Mouse (Mus musculus): ENCODE data around the gene Miga2. TPM values are rescaled to one million over a fixed set of nuclear protein-coding genes. Genes with fewer than 3 reads are reported as not detected.

Miga2 gene
- polyA plus RNA-seq, 1 experiment from 2014 or later, result 8.5 TPM

GRCm38 (mm10) chr2:30397986-30398512, 34.0 kb downstream of the Miga2 start:
- Histone ChIP-seq H3K4me2 (no peak overlapping the region), H3K9ac (no peak overlapping the region), H3K27me3 (no peaks in the 10 kb centered on the region), H3K36me3 (peaks cover 83% of the 10 kb centered on the region), H3K4me3 (replicated peaks) (no peak overlapping the region), H3K27ac (no peak overlapping the region), H3K4me1 (replicated peaks) (peaks cover 29% of the 10 kb centered on the region), H3K9me3 (replicated peaks) (no peaks in the 10 kb centered on the region)
- 91% methylated on average over 10 of the region's 10 CpGs for WGBS (ENCODE audit: insufficient replicate concordance)
- ATAC-seq (ENCODE audit: low read depth) (no peak), DNase-seq (no peak)

DNA sequence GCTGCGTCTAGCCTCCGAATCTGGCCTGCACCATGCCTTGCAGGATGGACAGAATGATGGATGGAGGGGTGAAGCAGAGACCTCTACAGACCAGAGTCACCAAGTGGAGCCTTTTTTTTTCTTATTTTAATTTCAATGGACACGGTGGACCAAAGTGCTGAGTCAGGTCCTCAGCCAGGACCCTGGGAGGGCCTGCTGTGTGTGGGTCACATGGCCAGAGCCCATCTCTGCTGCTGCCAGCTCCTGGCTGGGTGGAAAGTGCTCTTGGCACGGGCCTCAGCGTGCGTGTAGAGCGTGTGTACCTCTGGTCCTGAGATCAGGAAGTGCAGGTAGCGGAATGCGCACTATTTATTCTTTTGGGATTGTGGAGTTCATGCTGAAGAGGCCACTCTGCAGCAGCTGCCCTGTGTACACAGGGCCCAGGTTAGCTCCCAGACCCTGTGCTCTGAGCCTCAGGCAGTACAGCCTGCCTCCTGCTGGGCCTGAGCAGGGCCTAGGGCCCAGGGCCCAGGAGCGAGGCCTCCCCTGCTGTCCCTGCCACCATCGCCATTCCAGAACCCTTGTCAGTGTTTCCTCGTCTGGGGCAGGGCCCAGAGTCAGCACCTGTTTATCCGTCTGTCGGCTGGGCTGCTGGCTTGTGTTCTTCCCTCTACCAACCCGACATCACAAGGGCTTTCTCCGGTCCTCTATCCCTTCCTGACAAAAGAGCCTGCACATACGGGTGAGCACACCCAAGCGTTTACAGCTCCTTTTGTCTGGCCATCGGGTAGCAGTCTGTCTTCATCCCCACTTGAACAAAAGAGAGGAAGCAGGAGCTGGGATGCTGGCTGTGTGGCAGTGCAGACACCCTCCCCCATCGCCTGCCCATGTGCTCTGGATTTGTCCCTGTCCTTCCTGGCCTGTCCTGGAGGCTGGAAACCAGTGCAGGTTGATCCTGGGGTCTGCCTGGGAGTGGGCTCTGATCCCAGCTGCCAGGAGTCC, 35.4 kb downstream of the Miga2 start:
- no peak overlapping the region for H3K9ac ChIP-seq
- H3K27me3 ChIP-seq, result no peaks in the 10 kb centered on the region
- peaks cover 92% of the 10 kb centered on the region for H3K36me3 ChIP-seq
- H3K27ac ChIP-seq, result no peak overlapping the region
- no peak overlapping the region for H3K4me2 ChIP-seq
- DNase-seq (no peak), ATAC-seq (ENCODE audit: low read depth) (no peak)
- no peak overlapping the region for H3K4me3 ChIP-seq (replicated peaks)
- 79% methylated on average over 20 of the region's 20 CpGs for WGBS (ENCODE audit: insufficient replicate concordance)
- H3K4me1 ChIP-seq (replicated peaks), result peaks cover 15% of the 10 kb centered on the region
- no peaks in the 10 kb centered on the region for H3K9me3 ChIP-seq (replicated peaks)

GRCm38 (mm10) chr2:30401581-30401980, 37.5 kb downstream of the Miga2 start:
- ATAC-seq (ENCODE audit: low read depth) (no peak), DNase-seq (no peak)
- H3K9ac ChIP-seq, result no peak overlapping the region
- peaks cover 96% of the 10 kb centered on the region for H3K36me3 ChIP-seq
- no peaks in the 10 kb centered on the region for H3K9me3 ChIP-seq (replicated peaks)
- H3K27ac ChIP-seq, result no peak overlapping the region
- H3K27me3 ChIP-seq, result no peaks in the 10 kb centered on the region
- no peak overlapping the region for H3K4me2 ChIP-seq
- 0 out of 2 replicates have a peak, but pooled peaks cover 3% of the 10 kb centered on the region for H3K4me1 ChIP-seq (replicated peaks)
- no peak overlapping the region for H3K4me3 ChIP-seq (replicated peaks)
- 76% methylated on average over 1 of the region's 1 CpGs for WGBS (ENCODE audit: insufficient replicate concordance)

- H3K4me2 ChIP-seq, result no peak overlapping the region
- H3K4me3 ChIP-seq (replicated peaks), result no peak overlapping the region
- 79% methylated on average over 9 of the region's 9 CpGs for WGBS (ENCODE audit: insufficient replicate concordance)
- H3K36me3 ChIP-seq, result peaks cover 96% of the 10 kb centered on the region
- no peak for ATAC-seq (ENCODE audit: low read depth)
- H3K27me3 ChIP-seq, result no peaks in the 10 kb centered on the region
- 0 out of 2 replicates have a peak, but pooled peaks cover 3% of the 10 kb centered on the region for H3K4me1 ChIP-seq (replicated peaks)
- no peak for DNase-seq
- H3K9ac ChIP-seq, result no peak overlapping the region
- no peak overlapping the region for H3K27ac ChIP-seq
- H3K9me3 ChIP-seq (replicated peaks), result no peaks in the 10 kb centered on the region
Measured at GRCm38 (mm10) chr2:30402351-30402826, 38.4 kb downstream of the Miga2 start.

DNA sequence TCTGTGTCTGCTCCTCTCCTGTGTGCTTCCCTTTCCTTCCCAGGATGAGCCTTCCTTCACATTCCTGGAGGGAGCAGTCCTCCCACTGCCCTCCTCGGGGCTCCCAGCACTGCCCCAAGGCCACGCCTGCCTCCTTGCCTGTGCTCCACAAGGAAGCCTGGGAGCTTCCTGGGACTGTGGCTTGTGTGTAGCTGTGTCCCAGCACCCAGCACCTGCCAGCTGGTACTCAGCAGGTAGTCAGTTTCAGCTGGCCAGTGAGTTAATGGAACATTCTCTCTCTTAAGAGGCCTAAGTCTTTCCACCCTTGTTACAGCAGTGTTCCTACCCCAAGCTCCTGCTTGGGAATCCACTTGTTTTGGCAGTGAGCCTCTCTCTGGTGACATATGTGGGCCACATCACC, 38.8 kb downstream of the Miga2 start:
- ATAC-seq (ENCODE audit: low read depth) (no peak), DNase-seq (no peak)
- WGBS (ENCODE audit: insufficient replicate concordance), result 63% methylated on average over 2 of the region's 2 CpGs
- H3K9me3 ChIP-seq (replicated peaks), result no peaks in the 10 kb centered on the region
- H3K27me3 ChIP-seq, result no peaks in the 10 kb centered on the region
- no peak overlapping the region for H3K4me3 ChIP-seq (replicated peaks)
- no peak overlapping the region for H3K9ac ChIP-seq
- 0 out of 2 replicates have a peak, but pooled peaks cover 3% of the 10 kb centered on the region for H3K4me1 ChIP-seq (replicated peaks)
- peaks cover 96% of the 10 kb centered on the region for H3K36me3 ChIP-seq
- H3K27ac ChIP-seq, result no peak overlapping the region; the same call in 1 of the 2 replicates
- no peak overlapping the region for H3K4me2 ChIP-seq

DNA sequence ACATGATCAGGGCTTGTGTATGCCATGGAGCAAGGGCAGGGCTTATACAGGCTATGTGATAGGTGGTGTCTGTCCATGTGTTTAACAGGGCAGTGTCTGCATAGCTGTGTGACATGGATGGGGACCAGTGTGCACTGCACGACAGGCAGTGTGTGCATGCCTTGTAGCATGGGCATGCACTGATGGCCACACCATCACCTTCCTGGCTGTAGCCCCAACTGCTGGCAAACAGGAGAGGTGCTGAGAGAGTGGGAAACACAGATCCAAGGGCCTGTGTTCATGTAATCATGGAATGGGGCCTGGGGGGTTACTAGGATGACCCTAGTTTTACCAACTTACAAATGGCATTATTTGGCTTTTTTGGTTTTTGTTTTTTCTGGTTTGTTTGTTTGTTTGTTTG, 39.8 kb downstream of the Miga2 start:
- Histone ChIP-seq H3K4me2 (no peak overlapping the region), H3K9ac (no peak overlapping the region), H3K27ac (no peak overlapping the region), H3K4me3 (replicated peaks) (no peak overlapping the region), H3K36me3 (peaks cover 95% of the 10 kb centered on the region), H3K9me3 (replicated peaks) (no peaks in the 10 kb centered on the region), H3K4me1 (replicated peaks) (0 out of 2 replicates have a peak, but pooled peaks cover 3% of the 10 kb centered on the region), H3K27me3 (no peaks in the 10 kb centered on the region)
- no peak for DNase-seq
- 77% methylated on average over 1 of the region's 1 CpGs for WGBS (ENCODE audit: insufficient replicate concordance)
- ATAC-seq (ENCODE audit: low read depth), result no peak

GRCm38 (mm10) chr2:30407221-30407620, 43.2 kb downstream of the Miga2 start:
- 53% methylated on average over 2 of the region's 2 CpGs for WGBS (ENCODE audit: insufficient replicate concordance)
- Histone ChIP-seq H3K9ac (no peak overlapping the region), H3K4me3 (replicated peaks) (no peak overlapping the region), H3K9me3 (replicated peaks) (no peaks in the 10 kb centered on the region), H3K4me2 (no peak overlapping the region), H3K36me3 (peaks cover 85% of the 10 kb centered on the region), H3K27me3 (no peaks in the 10 kb centered on the region), H3K27ac (no peak overlapping the region), H3K4me1 (replicated peaks) (peaks cover 8% of the 10 kb centered on the region; the same call in 1 of the 2 replicates)
- no peak for DNase-seq
- ATAC-seq (ENCODE audit: low read depth), result no peak

- ATAC-seq (ENCODE audit: low read depth) (no peak), DNase-seq (no peak)
- Histone ChIP-seq H3K9me3 (replicated peaks) (no peaks in the 10 kb centered on the region), H3K27ac (no peak overlapping the region), H3K27me3 (no peaks in the 10 kb centered on the region), H3K4me1 (replicated peaks) (peaks cover 8% of the 10 kb centered on the region; the same call in 1 of the 2 replicates), H3K4me2 (no peak overlapping the region), H3K4me3 (replicated peaks) (no peak overlapping the region), H3K9ac (no peak overlapping the region), H3K36me3 (peaks cover 85% of the 10 kb centered on the region)
- 65% methylated on average over 10 of the region's 10 CpGs for WGBS (ENCODE audit: insufficient replicate concordance)
Measured at GRCm38 (mm10) chr2:30407778-30408177, 43.7 kb downstream of the Miga2 start.

- Histone ChIP-seq H3K9me3 (replicated peaks) (no peaks in the 10 kb centered on the region), H3K36me3 (peaks cover 82% of the 10 kb centered on the region), H3K4me3 (replicated peaks) (no peak overlapping the region), H3K4me1 (replicated peaks) (peaks cover 15% of the 10 kb centered on the region), H3K27me3 (no peaks in the 10 kb centered on the region), H3K9ac (no peak overlapping the region), H3K4me2 (no peak overlapping the region), H3K27ac (no peak overlapping the region)
- no peak for ATAC-seq (ENCODE audit: low read depth)
- 75% methylated on average over 8 of the region's 8 CpGs for WGBS (ENCODE audit: insufficient replicate concordance)
- no peak for DNase-seq
Measured at GRCm38 (mm10) chr2:30408452-30409100, 44.5 kb downstream of the Miga2 start.

GRCm38 (mm10) chr2:30409454-30410176, 45.6 kb downstream of the Miga2 start:
- Histone ChIP-seq H3K4me2 (no peak overlapping the region), H3K36me3 (peaks cover 71% of the 10 kb centered on the region), H3K9me3 (replicated peaks) (no peaks in the 10 kb centered on the region), H3K4me3 (replicated peaks) (no peak overlapping the region), H3K27me3 (no peaks in the 10 kb centered on the region), H3K9ac (no peak overlapping the region), H3K27ac (no peak overlapping the region), H3K4me1 (replicated peaks) (peaks cover 26% of the 10 kb centered on the region)
- no peak for DNase-seq
- no peak for ATAC-seq (ENCODE audit: low read depth)
- 75% methylated on average over 5 of the region's 5 CpGs for WGBS (ENCODE audit: insufficient replicate concordance)

Measured in liver, embryonic 13.5 days (tissue).